Mouse (Mus musculus): Measurements from ENCODE around the gene Arfrp1.

Gene Arfrp1

DNA sequence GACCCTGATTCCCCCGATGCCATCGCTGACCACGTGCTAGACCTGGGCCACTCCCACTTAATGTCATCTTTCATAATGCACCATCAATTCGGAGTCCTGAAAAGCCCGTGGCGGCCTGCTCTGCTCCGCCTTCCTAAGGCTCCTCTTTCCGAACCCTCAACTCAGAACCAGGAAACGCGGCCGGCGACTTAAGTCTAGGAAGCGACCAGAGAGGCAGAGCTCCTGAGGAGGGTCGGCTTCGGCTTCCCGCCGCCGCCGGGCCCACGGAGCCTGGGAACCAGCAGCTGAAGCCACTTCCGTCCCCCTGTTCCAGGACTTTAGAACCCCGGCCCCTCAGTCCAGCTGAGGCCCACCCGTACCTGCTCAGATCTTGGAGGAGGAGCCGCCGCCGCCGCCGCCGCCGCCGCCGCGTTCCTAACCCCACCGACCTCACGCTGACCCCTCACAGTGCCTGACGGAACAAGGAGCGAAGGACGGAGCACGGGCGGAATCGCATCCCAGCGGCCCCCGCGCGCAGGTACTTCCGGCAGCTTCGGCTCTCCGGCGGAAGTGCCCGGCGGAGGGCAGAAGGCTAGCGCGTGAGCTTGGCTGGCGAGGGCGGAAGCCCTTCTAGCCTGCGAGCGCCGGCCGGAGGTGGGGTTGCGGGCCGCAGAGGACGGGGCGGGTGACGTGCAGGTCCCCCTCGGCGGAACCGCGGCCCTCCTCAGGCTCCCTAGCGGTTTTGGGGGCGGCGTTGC, at the start of gene Arfrp1, which contains the start of gene Zgpat:
TSS of gene Arfrp1 (minus strand) at position 545 of the 737 bp plus-strand sequence.
TSS of gene Zgpat (plus strand) at position 69 of the 737 bp plus-strand sequence.
- no peak for TF ChIP-seq CTCF (conservative IDR thresholded peaks at IDR 0.05; ENCODE audit: low read length)
- TF ChIP-seq NANOG (IDR thresholded peaks at IDR 0.05; ENCODE audit: borderline replicate concordance, low read length), result no peak
- TF ChIP-seq POU5F1 (IDR thresholded peaks at IDR 0.05; ENCODE audit: borderline replicate concordance, low read length), result no peak
- H3K4me1 ChIP-seq (replicated peaks; ENCODE audit: low read depth, low read length), result peaks cover 53% of the 10 kb centered on the region

DNA sequence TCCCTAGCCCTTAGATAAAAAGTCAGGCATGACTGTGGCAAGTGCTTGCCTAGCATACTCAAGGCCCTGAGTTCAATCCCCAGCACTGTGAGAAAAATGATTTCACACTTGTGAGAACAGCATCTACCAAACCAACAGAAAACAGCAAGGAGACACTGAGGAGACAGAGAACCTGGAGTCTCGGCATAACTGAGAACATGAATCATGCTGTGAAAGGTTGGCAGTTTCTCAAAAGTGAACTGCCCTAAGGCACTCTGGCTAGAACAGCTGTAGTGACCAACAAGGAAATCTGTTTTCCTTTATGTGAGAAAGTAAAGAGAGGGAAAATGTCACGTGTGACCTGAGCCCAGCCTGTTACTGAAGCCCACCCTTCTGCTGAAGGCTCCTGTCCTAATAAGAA, 47.9 kb upstream of the Arfrp1 start:
- no peak for TF ChIP-seq CTCF (conservative IDR thresholded peaks at IDR 0.05; ENCODE audit: low read length)
- TF ChIP-seq NANOG (IDR thresholded peaks at IDR 0.05; ENCODE audit: borderline replicate concordance, low read length), result no peak
- no peak for TF ChIP-seq POU5F1 (IDR thresholded peaks at IDR 0.05; ENCODE audit: borderline replicate concordance, low read length)
- Histone ChIP-seq H3K4me1 (replicated peaks; ENCODE audit: low read depth, low read length) (peaks cover 28% of the 10 kb centered on the region), H3K36me3 (ENCODE audit: insufficient read depth, low read length) (peaks cover 6% of the 10 kb centered on the region; the same call in 1 of the 2 replicates), H3K27me3 (ENCODE audit: insufficient read depth, low read length) (no peaks in the 10 kb centered on the region), H3K4me3 (replicated peaks; ENCODE audit: low read length) (no peak overlapping the region), H3K9me3 (ENCODE audit: low read length) (no peaks in the 10 kb centered on the region)

More for the DNA sequence above, at the start of gene Arfrp1, which contains the start of gene Zgpat:
- Histone ChIP-seq H3K4me3 (replicated peaks; ENCODE audit: low read length) (peak within 1 kb of the TSS; percentile 89), H3K9me3 (ENCODE audit: low read length) (no peaks in the 10 kb centered on the region), H3K36me3 (ENCODE audit: insufficient read depth, low read length) (peaks cover 63% of the 10 kb centered on the region), H3K27me3 (ENCODE audit: insufficient read depth, low read length) (no peaks in the 10 kb centered on the region)

DNA sequence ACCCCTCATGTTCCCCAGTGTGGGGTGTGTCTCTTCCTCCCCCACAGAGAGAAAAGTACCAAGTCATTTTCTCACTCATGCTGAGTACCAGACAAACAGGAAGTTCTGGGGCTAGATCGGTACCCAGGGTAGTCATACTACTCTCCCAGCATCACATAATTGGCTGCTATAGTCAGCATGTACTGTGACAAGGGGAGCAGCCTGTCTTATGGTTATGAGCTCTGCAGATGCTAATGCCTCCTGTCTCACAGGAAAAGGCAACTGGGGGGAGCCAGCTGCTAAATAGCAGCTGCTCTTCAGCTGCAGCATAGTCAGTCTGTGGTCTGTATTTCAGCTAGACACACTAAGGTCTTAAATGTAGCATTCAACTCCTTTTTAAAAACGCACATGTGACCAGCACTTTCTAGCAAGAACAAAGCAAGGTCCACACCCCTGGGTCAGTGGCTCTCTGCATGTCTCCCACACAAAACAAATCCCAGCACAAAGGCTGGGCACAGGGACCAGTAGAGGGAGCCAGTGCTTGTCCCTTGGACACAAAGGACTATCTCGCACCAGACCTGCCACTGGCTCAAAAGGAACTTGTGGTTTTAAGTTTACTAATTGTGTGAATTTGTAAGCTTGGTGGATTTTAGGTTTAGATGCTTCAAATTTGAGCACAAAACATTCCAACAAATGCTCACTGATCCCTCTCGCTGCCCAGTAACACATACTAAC, 45.7 kb upstream of the Arfrp1 start:
- Histone ChIP-seq H3K36me3 (ENCODE audit: insufficient read depth, low read length) (peaks cover 6% of the 10 kb centered on the region; the same call in 1 of the 2 replicates), H3K9me3 (ENCODE audit: low read length) (no peaks in the 10 kb centered on the region), H3K4me1 (replicated peaks; ENCODE audit: low read depth, low read length) (peaks cover 28% of the 10 kb centered on the region), H3K4me3 (replicated peaks; ENCODE audit: low read length) (no peak overlapping the region), H3K27me3 (ENCODE audit: insufficient read depth, low read length) (no peaks in the 10 kb centered on the region)
- peak; percentile 36 for TF ChIP-seq CTCF (conservative IDR thresholded peaks at IDR 0.05; ENCODE audit: low read length)
- no peak for TF ChIP-seq NANOG (IDR thresholded peaks at IDR 0.05; ENCODE audit: borderline replicate concordance, low read length)

DNA sequence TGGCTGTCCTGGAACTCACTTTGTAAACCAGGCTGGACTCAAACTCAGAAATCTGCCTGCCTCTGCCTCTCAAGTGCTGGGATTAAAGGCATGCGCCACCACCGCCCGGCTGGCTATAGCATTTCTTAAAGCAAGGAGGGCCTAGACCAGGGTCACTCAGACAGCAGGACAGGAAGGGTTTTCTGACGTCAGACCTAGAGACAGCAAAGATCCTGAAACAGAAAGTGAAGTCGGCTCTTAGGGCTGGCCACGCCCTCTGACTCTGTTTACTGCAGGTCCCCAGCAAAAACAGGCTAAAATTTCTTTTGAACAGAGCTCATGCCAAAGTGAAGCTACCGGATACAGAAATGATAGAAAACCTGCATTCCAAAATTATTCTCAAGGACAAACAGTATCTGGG, 44.4 kb upstream of the Arfrp1 start:
- Histone ChIP-seq H3K4me1 (replicated peaks; ENCODE audit: low read depth, low read length) (peaks cover 28% of the 10 kb centered on the region), H3K9me3 (ENCODE audit: low read length) (no peaks in the 10 kb centered on the region), H3K4me3 (replicated peaks; ENCODE audit: low read length) (no peak overlapping the region), H3K27me3 (ENCODE audit: insufficient read depth, low read length) (no peaks in the 10 kb centered on the region), H3K36me3 (ENCODE audit: insufficient read depth, low read length) (peaks cover 6% of the 10 kb centered on the region; the same call in 1 of the 2 replicates)
- TF ChIP-seq CTCF (conservative IDR thresholded peaks at IDR 0.05; ENCODE audit: low read length), result no peak
- TF ChIP-seq NANOG (IDR thresholded peaks at IDR 0.05; ENCODE audit: borderline replicate concordance, low read length), result no peak
- TF ChIP-seq POU5F1 (IDR thresholded peaks at IDR 0.05; ENCODE audit: borderline replicate concordance, low read length), result no peak

DNA sequence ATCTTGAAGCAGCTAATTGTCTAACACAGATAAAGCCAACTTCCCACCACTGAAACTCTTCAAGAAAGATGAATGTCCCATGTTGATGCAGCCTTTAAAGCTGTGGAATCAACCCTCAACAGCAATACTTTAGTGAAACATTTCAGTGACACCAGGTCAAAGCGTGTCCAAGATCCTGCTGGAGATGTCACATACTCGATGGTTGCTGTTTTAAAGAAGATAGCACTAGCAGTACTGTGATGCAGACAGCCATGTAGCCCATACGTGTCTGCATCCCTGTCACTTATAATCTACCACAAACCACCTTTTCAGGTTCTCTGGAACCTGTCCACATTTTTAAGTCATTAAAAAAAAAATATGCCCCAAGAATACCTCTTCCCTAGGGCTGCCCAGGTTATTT, 38.5 kb upstream of the Arfrp1 start:
- peaks cover 11% of the 10 kb centered on the region; the same call in 1 of the 2 replicates for H3K4me1 ChIP-seq (replicated peaks; ENCODE audit: low read depth, low read length)
- H3K27me3 ChIP-seq (ENCODE audit: insufficient read depth, low read length), result no peaks in the 10 kb centered on the region
- no peak overlapping the region for H3K4me3 ChIP-seq (replicated peaks; ENCODE audit: low read length)
- H3K9me3 ChIP-seq (ENCODE audit: low read length), result no peaks in the 10 kb centered on the region
- TF ChIP-seq NANOG (IDR thresholded peaks at IDR 0.05; ENCODE audit: borderline replicate concordance, low read length) (no peak), CTCF (conservative IDR thresholded peaks at IDR 0.05; ENCODE audit: low read length) (no peak), POU5F1 (IDR thresholded peaks at IDR 0.05; ENCODE audit: borderline replicate concordance, low read length) (no peak)
- H3K36me3 ChIP-seq (ENCODE audit: insufficient read depth, low read length), result no peaks in the 10 kb centered on the region

DNA sequence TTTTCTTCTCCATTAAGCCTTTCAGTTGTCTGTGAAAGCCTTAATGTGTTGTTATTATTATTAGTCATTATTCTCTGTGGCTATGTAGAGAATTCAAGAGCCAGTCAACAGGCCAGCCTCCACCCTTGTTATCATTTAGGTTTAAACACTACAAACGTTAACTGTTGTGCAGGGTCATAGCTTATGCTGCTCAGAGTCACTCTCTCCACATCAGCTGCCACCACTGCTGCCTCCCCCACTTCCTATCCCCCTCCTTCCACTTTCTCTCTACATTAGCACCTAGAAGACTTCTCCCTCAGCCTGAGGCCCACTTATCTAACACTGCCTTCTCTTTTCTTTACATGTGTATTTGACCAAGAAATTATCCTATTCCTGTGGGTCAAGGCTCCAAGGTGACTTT, 36.3 kb upstream of the Arfrp1 start:
- H3K9me3 ChIP-seq (ENCODE audit: low read length), result no peaks in the 10 kb centered on the region
- TF ChIP-seq NANOG (IDR thresholded peaks at IDR 0.05; ENCODE audit: borderline replicate concordance, low read length) (no peak), POU5F1 (IDR thresholded peaks at IDR 0.05; ENCODE audit: borderline replicate concordance, low read length) (no peak), CTCF (conservative IDR thresholded peaks at IDR 0.05; ENCODE audit: low read length) (no peak)
- peaks cover 7% of the 10 kb centered on the region; the same call in 1 of the 2 replicates for H3K4me1 ChIP-seq (replicated peaks; ENCODE audit: low read depth, low read length)
- no peak overlapping the region for H3K4me3 ChIP-seq (replicated peaks; ENCODE audit: low read length)
- H3K27me3 ChIP-seq (ENCODE audit: insufficient read depth, low read length), result no peaks in the 10 kb centered on the region
- no peaks in the 10 kb centered on the region for H3K36me3 ChIP-seq (ENCODE audit: insufficient read depth, low read length)

DNA sequence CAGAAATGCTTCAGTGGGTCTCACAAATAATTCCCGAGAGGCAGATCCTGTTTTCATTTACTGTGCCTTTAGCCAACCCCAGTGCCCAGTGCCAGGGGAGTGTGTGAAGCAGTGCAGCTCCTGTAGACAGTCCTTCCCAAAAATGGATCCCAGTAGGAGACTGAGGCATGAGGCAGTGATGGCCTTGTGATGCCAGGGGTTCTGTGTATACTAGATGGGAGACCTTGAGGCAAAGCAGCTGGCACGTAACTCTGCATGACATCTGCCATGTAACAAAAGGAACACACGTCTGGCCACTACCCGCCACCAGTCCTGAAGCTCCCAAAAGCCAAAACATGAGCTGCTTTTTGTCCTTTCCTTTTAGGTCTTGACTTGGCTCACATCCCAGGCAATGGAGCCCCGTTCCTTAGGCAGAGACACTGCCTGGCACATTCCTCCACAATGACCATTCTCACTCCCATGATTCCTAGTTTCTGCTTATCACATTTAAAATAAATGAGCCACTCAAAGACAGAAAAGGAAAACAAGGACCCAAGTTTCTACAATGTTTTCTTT, 32.1 kb upstream of the Arfrp1 start:
- TF ChIP-seq NANOG (IDR thresholded peaks at IDR 0.05; ENCODE audit: borderline replicate concordance, low read length) (no peak), CTCF (conservative IDR thresholded peaks at IDR 0.05; ENCODE audit: low read length) (no peak), POU5F1 (IDR thresholded peaks at IDR 0.05; ENCODE audit: borderline replicate concordance, low read length) (no peak)
- Histone ChIP-seq H3K36me3 (ENCODE audit: insufficient read depth, low read length) (no peaks in the 10 kb centered on the region), H3K27me3 (ENCODE audit: insufficient read depth, low read length) (no peaks in the 10 kb centered on the region), H3K9me3 (ENCODE audit: low read length) (no peaks in the 10 kb centered on the region), H3K4me1 (replicated peaks; ENCODE audit: low read depth, low read length) (peaks cover 7% of the 10 kb centered on the region; the same call in 1 of the 2 replicates), H3K4me3 (replicated peaks; ENCODE audit: low read length) (no peak overlapping the region)

DNA sequence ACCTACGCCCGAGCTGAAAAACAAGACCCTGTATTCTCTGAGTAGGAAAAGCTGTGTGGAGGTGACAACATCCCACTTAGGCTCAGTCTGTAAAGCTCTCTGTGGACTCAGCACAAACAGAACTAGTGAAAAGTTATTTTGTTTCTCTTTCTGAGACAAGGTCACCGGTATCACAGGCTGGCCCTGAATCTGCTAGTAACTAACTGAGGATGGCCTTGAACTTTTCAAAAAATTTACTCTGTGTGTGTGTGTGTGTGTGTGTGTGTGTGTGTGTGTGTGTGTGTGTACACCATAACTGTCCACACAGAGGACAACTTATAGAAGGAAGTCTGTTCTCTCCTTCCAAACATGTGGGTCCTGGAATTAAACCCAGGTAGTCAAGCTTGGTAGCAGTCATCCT, 28.9 kb upstream of the Arfrp1 start:
- Histone ChIP-seq H3K27me3 (ENCODE audit: insufficient read depth, low read length) (no peaks in the 10 kb centered on the region), H3K4me3 (replicated peaks; ENCODE audit: low read length) (no peak overlapping the region), H3K9me3 (ENCODE audit: low read length) (no peaks in the 10 kb centered on the region), H3K36me3 (ENCODE audit: insufficient read depth, low read length) (no peaks in the 10 kb centered on the region), H3K4me1 (replicated peaks; ENCODE audit: low read depth, low read length) (no peaks in the 10 kb centered on the region; the same call in 1 of the 2 replicates)
- TF ChIP-seq POU5F1 (IDR thresholded peaks at IDR 0.05; ENCODE audit: borderline replicate concordance, low read length), result no peak
- TF ChIP-seq CTCF (conservative IDR thresholded peaks at IDR 0.05; ENCODE audit: low read length), result no peak
- TF ChIP-seq NANOG (IDR thresholded peaks at IDR 0.05; ENCODE audit: borderline replicate concordance, low read length), result no peak

Measured in E14TG2a.4 (cell line).